Mouse (Mus musculus) lung, adult 2 months (tissue): ENCODE measurements around the gene Ampd3. TPM values are rescaled to one million over a fixed set of nuclear protein-coding genes. Genes with fewer than 3 reads are reported as not detected.

ENCODE experiments used
- DNase-seq: peaks from one replicate; pipeline ENCODE4 v3.0.0; 2022
- H3K4me1 ChIP-seq: fragments of 200-500 bp; 2 replicates; pipeline ENCODE4 v1.6.1; 2011; ENCODE audit warnings: low read length; ENCODE audit not compliant: control insufficient read depth, insufficient read depth
- H3K4me3 ChIP-seq: fragments of 200-500 bp; replicated peaks from 2 replicates; pipeline ENCODE3; 2011; ENCODE audit warnings: low read depth, mild to moderate bottlenecking, control low read depth, low read length; ENCODE audit errors: extremely low read depth
- CTCF ChIP-seq: fragments of 200-500 bp; IDR thresholded peaks from 2 replicates; pipeline ENCODE4 v1.5.1; 2011; ENCODE audit warnings: mild to moderate bottlenecking, low read length, control low read depth; ENCODE audit not compliant: insufficient read depth
- POLR2A ChIP-seq: fragments of 200-500 bp; IDR thresholded peaks from 2 replicates; pipeline ENCODE4 v1.6.1; 2011; ENCODE audit warnings: low read depth, mild to moderate bottlenecking, control low read depth, low read length, borderline replicate concordance; ENCODE audit errors: extremely low read depth
- WGBS: fragments of 180-500 bp; shearing (Covaris S2); methylation state at CpG from one replicate; pipeline ENCODE4 v1.1.7; 2018; 5-methylcytosine and 5-hydroxymethylcytosine counted together
- polyA plus RNA-seq: library from polyadenylated mRNA; depleted of rRNA; stranded (reverse); fragments of >200 nt; gene quantifications from 2 replicates; pipeline ENCODE4 v1.2.3, GENCODE M21; 2012; rRNA removed

Gene Ampd3
- polyA plus RNA-seq, 1 experiment, result 23.5 TPM

GRCm38 (mm10) chr7:110851541-110852203 is 83.7 kb downstream of the Ampd3 start:
- peaks cover 4% of the 10 kb centered on the region for H3K4me1 ChIP-seq
- WGBS, result 73% methylated on average over 7 of the region's 7 CpGs
- H3K4me3 ChIP-seq, result no peak overlapping the region
- DNase-seq, result no peak
- no peak for TF ChIP-seq CTCF
- no peak for TF ChIP-seq POLR2A

GRCm38 (mm10) chr7:110853611-110854010 is 85.6 kb downstream of the Ampd3 start:
- TF ChIP-seq POLR2A, result no peak
- no peak for TF ChIP-seq CTCF
- 49% methylated on average over 10 of the region's 10 CpGs for WGBS
- Histone ChIP-seq H3K4me3 (no peak overlapping the region), H3K4me1 (peaks cover 7% of the 10 kb centered on the region)
- no peak for DNase-seq

- TF ChIP-seq CTCF (no peak), POLR2A (no peak)
- Histone ChIP-seq H3K4me3 (no peak overlapping the region), H3K4me1 (peaks cover 10% of the 10 kb centered on the region)
- 50% methylated on average over 3 of the region's 3 CpGs for WGBS
- DNase-seq, result no peak
These were observed 86.5 kb downstream of the Ampd3 start for GRCm38 (mm10) chr7:110854519-110854918.

GRCm38 (mm10) chr7:110854927-110855546 is 87.0 kb downstream of the Ampd3 start:
- no peak for DNase-seq
- TF ChIP-seq POLR2A, result no peak
- no peak for TF ChIP-seq CTCF
- Histone ChIP-seq H3K4me1 (peaks cover 10% of the 10 kb centered on the region), H3K4me3 (no peak overlapping the region)
- WGBS, result 37% methylated on average over 8 of the region's 8 CpGs

- no peak for TF ChIP-seq POLR2A
- TF ChIP-seq CTCF, result no peak
- DNase-seq, result no peak
- no peak overlapping the region for H3K4me3 ChIP-seq
- 64% methylated on average over 1 of the region's 1 CpGs for WGBS
- H3K4me1 ChIP-seq, result peaks cover 10% of the 10 kb centered on the region
These were observed 87.6 kb downstream of the Ampd3 start for GRCm38 (mm10) chr7:110855604-110856003.

GRCm38 (mm10) chr7:110860129-110860528 is 92.1 kb downstream of the Ampd3 start:
- 26% methylated on average over 5 of the region's 5 CpGs for WGBS
- Histone ChIP-seq H3K4me1 (peaks cover 15% of the 10 kb centered on the region), H3K4me3 (no peak overlapping the region)
- no peak for TF ChIP-seq POLR2A
- TF ChIP-seq CTCF, result no peak
- DNase-seq, result no peak

Other genes with a start within 250 kb of the Ampd3 start
- gene Sbf2, start 153.3 kb upstream of the Ampd3 start, polyA plus RNA-seq, result 15.1 and 18.0 TPM in 2 replicates
- gene Adm, start 140.5 kb upstream of the Ampd3 start, polyA plus RNA-seq, result 9.6 and 11.3 TPM in 2 replicates
- 36.3 and 53.1 TPM in 2 replicates for gene Rnf141, start 76.3 kb downstream of the Ampd3 start, polyA plus RNA-seq
- gene Lyve1, start 95.0 kb downstream of the Ampd3 start, polyA plus RNA-seq, result 82.0 and 157 TPM in 2 replicates
- gene Mrvi1, start 214.3 kb downstream of the Ampd3 start, polyA plus RNA-seq, result 7.0 and 10.8 TPM in 2 replicates